Mouse (Mus musculus) kidney, postnatal 10 days (tissue): ENCODE results near the gene Sh3bp1.
A peak's percentile ranks its signal among the peaks of the same experiment; 100 is the strongest.

Experiments
- DNase-seq: peaks from one replicate; pipeline ENCODE4 v3.0.0; 2021; ENCODE audit warnings: mixed read lengths

Gene Sh3bp1

DNA sequence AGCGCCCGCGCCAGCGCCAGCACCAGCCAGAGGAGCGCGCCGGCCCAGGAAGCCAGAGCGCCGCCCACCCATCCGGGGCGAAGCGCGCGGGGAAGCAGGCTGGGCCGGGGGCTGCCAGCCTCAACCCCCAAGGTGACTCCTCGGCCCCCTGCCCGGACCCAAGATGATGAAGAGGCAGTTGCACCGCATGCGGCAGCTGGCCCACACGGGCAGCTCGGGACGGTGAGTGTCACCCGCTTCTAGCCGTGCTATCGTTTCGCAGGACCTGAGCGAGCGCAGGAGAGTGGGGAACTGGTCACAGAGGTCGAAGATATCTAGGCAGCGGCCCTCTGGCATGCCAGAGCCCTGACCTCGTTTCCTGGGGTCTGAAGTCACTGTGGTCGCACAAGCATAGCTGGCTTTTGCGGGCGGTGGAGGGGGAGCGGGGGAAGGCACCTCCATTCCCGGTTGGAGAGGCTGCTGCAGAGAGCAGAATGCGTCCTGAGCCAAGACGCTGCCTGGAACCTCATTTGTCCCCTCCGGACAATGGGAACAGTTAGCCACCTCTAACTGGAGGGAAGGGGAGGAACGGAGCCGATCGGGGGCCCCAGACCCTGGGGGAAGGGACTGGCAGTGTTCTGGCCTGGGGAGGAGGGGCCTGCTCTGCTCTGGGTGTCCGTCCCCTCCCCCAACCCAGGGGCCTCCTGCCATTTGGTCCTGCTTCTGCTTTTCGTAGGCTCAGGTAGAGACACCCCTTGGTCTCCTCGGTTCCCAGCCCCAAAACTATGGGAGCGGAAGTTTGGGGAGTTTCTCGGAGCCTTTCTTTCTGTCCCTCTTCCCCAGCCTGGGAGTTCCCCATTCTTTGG is at the start of gene Sh3bp1:
TSS of gene Sh3bp1 (plus strand) at position 29 of the 845 bp plus-strand sequence.
- peak; percentile 88 for DNase-seq

DNA sequence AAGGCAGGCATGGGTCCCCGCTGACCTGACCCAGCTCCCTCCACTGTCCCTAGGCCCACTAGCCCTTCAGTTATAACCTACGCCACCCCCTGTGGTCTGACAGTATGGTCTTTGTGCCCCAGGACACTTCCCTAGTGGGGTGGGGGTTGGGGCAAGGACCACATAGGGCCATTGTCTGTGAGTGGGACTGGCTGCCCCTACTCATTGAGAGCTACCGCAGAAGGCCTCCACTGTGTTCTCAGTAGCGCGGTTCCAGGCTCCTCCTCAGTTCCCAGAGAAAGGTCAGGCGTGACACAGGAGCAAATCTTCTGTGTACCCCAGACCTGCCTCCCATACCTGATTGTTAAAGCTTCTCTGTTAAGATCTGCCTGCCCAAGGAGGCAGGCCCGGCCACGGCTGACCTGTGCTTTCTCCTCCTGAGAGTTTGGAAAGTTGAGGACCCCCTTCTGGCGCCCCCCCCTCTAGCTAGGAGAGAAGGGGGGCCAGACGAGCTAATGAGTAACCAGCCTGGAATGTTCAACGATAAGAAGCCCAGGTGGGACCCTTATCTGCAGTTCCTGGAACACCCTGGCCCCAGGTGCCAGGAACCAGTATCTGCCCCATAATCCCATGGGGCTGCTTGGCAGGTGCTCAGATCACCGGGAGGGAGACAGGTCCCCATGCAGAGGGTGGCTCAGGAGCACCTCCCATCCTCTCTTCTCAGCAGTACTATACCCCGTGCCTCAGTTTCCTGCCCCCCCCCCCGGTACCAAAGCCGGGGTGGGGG is 49.3 kb upstream of the Sh3bp1 start:
- peak; percentile 37 for DNase-seq

DNA sequence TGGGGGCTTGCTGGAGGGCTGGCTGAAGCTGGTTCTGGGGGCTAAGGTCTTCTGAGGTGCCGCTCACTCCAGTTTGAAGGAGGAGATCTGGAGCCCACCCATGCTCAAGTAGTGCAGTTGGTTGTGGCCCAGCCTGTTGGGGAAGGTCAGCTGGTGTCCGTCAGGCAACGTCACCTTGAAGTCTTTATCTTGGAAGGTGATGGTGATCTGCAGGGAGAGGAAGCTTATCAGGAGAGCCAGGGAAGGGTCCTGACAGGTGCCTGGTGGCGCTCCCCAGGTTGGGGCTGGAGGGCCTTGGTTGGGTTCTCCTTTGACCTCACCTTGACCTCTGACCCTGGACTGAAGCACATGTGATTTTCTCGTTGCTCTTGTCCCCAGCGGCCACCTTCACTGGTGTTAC is 48.6 kb upstream of the Sh3bp1 start:
- DNase-seq: peak; percentile 44

DNA sequence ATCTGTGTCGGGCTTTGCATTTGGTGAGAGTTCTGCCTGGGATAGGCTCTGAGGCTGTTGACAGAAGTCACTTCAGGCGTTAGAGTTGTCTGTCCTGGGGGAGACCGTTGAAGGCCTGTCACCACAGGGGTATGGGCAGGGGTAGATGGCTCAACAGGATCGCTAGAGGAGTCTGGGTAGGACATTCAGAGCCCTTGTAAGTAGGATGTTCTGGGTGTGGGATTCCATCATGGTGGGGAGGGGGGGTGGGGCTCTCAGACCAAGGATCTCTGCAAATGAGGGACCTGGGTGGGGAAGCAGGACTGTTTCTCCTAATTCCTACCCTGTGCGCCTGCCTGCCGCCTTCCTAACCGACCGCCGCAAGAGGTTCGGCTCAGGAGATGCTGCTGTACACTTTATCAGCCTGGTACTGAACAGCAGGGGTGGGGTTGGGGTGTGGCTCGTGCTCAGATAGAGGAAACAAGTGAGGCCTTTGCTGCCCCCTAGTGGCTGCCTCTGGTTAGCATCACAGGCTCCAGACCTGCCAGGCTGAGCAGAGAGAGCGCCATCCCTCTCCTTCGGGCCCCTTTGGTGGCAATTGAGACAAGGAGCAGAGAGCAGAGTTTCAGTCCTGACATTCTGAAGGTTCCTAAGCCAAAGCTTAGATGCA is 47.9 kb upstream of the Sh3bp1 start:
- DNase-seq: peak; percentile 96

DNA sequence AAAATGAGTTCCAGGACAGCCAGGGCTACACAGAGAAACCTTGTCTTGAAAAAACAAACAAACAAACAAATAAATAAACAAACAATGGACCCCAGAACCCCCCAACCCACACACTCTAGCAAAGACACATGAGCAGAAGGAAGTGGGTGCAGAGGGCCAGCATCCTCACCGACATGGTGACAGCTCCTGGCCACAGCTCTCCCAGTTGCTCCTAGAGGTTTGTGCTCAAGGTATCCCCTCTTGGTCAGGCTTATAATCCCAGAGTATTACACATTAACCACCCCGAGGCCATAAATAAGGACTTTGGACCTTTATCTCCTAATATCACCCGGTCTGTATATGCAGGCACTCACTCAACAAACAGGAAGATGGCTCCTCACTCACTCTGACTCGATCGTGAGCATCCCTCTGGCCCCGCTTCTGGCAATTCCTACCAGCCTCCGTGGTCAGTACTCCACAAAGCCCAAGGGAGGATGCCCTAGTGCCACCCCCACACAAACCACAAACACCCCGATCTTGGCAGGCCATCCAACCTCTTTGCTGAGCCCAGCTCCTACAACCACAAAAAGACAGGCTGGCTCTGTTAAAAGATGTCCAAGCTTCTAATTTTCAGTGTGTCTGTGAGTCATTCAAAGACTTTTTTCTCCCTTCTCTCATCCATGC is 44.1 kb upstream of the Sh3bp1 start, which contains the start of gene Lgals2:
TSS of gene Lgals2 (minus strand) at position 227 of the 663 bp plus-strand sequence.
- DNase-seq: peak; percentile 15

DNA sequence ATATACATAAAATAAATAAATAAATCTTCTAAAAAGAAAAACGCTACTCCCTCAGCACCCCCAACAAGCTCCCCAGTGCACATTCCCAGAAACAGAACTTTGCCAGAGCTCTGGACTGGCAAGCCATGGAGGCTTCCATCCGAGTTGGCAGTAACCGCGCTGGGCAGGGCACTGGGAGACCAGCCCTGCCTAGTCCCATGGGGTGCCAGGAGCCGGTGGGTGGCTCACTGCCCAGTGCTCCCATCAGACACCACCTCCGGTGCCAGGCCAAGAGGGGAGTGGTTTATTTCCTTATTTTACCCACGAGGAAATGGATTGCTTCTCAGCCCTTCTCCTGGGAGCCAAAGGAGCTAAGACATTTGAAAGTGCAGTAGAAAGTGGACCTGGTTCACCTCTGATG is 42.6 kb upstream of the Sh3bp1 start:
- DNase-seq: peak; percentile 39

DNA sequence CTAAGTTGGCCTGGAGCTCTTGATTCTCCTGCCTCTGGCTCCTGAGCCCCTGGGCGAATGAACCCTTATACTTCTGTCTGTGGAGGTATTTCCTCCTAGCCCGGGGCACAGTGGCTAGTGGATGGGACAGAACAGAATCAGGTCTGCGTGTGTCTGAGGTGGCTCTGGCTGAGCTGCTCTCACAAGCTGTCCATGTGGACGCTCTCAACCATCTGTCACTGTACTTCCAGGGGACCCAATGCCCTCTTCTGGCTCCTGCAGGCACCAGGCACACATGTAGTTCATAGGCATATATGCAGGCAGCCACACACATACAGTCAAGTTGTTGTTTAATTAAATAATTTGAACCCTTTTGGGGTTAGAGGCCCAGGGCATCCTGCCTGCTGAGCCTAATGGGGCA is 40.3 kb upstream of the Sh3bp1 start:
- no peak for DNase-seq

DNA sequence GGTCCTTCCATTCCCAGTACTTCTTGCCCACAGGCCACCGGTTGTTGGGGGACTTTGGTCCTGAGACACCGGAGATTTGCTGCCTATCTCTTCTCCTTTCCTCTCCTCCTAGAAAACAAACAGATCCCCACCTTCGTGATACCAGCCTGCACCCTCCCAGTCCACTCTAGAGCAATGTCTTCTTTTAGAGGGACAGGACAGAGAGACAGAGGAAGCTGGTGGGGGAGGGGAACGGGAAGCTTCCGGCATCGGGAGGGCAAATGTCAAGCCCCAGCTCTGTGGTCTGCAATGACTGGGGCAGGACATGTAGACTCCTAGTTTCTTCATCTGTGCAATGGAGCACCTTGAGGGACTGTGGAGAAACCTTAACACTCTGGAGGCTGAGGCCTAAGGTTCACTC is 39.9 kb upstream of the Sh3bp1 start:
- DNase-seq: peak; percentile 59

DNA sequence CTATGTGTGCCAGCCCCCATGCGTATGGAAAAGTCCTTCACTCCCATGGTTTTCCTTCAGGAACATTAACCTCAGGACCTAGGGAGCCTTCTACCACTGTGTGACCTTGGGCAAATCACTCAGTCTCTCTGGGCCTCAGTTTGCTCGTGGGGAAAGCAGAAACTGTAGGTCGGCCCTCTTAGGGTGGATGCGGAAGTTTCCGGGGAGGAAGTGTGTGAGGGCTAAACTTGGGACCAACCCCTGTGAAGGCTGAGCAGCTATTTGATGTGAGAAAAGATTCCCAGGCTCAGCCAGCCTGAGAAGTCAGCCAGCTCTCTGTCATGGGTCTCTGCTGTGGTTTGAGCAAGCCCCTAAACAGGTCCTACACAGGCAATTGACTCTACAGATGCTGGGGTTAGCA is 37.3 kb upstream of the Sh3bp1 start:
- DNase-seq: no peak

DNA sequence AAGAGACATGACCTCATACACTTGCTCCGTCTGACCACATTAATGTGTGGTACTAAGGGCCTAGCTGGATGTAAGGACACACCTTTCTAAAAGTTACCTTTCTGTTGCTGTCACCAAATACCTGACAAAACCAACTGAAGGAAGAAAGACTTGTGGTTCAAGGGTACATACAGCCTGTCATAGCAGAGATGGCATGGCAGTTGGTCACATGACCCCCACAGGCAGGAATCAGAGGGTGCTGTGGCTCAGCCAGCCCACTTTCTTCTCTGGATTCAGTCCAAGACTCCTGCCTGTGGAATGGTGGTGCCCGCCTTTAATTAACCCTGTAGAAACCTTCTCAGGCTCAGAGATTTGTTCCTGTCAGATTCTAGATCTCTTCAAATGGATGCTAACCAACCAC is 36.4 kb upstream of the Sh3bp1 start:
- DNase-seq: no peak

DNA sequence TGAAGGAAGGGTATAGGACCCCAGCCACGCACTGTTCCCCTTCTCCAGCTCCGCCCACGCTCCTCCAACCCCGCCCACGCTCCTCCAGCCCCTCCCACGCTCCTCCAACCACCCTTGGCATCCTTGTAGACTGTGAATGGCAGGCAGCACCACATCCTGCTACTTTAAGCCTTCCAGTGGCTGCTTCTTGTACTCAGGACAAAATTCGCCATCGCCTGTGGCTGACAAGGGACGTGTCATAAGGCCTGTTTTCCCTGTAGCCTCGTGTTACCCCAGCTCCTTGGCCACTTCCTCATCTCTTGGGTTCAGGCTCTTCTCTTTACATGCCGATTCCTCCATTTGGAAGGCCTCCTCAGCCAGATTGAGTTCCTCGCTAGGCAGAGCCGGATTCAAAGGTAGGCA is 35.7 kb upstream of the Sh3bp1 start:
- peak; percentile 64 for DNase-seq

DNA sequence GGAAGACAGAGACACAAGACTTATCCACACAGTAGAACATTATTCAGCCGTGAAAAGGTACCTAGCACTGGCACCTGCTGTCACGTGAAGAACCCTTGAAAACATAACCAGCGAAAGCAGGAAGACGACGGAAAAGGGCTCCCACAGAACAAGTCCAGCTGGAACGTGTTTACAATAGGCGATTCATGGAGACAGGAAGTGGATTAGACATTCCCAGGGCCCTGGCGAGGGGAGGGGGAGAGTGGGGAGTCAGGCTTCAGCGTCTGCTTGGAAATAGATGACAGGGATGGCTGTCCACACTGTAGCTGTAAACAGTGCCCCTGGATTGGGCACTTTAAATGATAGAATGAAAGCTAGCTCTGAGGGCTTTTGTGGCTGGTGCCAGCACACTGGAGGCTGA is 31.2 kb upstream of the Sh3bp1 start:
- DNase-seq: peak; percentile 83

DNA sequence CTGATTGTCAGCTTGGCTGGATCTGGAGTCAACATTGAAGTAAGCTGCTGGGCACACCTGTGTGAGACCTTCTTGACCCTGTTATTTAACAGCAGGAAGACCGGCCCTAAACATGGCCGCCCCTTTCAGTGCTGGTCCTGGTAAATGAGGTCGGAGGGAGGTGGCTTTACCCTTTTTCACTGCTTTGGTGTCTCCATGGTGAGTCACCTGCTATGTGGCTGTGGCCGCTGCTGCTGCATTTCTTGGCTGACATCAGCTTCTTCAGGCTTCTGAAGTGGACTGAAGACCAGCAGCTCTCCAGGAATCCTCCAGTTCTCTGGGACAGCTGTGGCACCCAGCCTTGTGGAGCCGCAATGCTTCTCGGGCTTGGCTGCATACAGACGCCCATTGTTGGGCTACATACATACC is 30.7 kb upstream of the Sh3bp1 start:
- no peak for DNase-seq

DNA sequence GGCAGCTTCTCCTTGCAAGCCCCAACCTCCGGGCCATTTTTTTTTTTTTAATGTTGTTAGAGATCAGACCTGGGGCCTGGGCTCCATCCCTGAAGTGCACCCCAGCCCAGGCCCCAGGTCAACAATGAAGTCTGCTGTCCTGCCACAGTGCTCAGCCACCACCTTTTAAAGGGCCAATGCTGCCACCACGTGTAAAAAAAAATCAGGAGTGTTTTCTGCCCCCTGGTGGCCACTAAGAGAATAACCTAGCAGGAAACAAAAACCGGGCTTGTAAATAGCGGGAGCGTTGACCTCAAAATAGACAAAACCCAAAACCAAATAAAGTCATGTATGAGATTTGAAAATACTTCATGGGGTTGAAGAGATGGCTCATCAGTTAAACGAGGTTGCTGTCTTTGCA is 29.8 kb upstream of the Sh3bp1 start:
- DNase-seq: peak; percentile 72

DNA sequence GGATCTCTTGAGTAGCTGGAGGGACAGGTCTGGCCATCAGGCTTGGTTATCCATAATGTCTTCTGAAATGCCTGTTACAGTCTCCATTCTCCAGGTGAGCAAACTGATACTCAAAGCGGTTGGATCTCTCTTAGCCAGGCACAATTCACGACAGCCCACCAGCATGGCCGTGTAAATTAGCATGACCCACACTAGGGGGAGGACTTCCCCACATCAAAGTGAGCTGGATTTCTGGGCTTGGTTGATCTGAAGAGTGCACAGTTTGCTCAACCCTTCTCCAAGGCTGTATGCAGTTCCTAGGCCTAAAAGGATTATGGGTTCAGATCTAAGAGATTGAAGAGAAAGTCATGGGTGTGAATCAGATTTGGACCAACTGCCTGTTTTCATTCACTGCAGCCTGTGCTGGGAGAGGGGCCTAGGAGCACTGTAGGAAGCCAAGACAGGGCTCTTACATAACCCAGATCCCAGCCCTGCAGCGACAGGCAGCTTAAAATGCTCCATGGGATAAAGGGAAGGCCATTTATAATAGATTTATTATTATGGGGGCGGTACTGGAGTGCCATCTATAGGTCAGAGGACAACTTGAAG is 27.5 kb upstream of the Sh3bp1 start:
- DNase-seq: no peak

DNA sequence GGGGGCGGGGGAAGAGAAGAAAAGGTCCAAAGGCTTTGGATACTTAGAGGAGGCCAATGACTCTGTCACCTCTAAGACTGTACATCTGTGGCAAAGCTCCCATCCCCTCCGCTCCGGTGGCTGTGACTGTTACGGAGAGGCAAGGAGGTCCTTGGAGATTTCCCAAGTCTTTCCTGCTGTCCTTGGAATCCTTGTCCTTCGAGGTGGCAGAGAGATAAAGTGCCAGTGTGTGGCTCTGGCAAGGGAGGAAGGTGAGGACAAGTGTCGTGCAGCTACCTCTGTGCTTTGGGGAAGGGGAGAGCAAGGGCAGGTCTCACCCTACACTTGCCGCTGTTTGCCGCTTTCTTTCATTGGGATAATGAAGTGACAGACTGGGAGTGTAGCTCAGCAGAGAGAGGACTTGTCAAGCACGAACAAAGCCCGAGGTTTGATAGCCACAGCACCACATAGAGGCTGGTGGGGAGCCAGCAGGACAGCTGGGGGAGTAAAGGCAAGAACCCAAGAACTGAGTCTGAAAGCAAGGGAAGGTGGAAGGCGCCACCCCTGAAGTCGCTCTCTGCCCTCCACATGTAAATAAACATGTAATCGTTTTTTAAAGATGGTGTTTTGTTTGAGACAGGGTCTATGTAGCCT is 25.6 kb upstream of the Sh3bp1 start:
- no peak for DNase-seq

DNA sequence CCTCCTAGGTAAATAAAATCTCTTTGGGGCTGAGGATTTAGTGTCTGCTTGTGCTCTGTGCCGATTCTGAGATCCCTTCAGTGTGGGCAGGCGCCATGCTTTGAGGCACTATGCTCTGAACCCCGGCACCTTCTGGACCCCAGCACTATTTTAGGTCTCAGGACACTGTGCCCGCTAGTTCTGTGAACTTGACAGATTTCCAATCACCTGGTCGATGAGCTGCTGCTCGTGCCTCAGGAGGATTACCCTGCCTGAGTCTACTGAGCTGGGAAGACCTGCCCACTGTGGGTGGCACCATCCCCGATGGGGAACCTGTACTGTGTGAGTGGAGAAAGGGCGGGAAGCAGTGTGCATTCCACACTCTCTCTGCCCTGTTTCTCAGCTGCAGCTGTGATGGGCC is 24.6 kb upstream of the Sh3bp1 start:
- no peak for DNase-seq

DNA sequence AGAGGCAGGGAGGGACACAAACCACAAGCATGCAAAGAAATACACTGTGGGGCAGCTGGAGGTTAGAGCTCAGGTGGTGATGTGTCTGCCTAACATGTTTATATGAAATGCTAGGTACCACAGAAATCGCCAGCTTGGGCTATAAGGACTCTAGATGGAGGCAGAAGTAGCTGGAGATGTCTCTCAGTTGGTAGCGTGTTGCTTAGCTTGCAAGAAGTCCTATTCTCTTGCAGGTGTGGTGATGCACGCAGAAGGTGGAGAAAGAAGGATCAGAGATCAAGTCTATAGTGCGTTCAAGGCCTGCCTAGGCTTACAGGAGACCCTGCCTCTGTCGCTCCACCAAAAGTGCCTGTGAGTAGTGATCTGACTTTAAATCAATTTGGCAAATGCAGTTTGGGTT is 24.0 kb upstream of the Sh3bp1 start:
- DNase-seq: no peak

DNA sequence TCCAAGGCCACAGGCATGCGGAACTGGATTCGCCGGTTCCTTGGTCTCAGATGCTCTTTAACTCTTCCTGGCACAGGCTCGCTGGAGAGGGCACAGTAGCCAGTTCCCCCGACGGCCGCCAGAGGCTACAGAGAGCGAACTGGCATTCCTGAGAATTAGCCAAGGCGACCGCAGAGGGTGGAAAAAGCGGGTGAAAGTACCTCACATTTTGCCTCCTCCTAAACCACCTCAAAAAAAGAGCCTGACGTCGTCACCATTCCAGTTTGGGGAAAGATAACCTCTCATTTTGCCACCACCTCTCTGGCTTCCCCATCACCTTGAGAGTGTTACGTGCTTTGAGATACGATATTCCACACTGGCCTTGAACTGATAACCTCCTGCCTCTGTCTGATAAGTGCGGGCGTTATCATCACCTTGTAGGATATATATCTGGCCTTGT is 23.3 kb upstream of the Sh3bp1 start:
- DNase-seq: peak; percentile 93

DNA sequence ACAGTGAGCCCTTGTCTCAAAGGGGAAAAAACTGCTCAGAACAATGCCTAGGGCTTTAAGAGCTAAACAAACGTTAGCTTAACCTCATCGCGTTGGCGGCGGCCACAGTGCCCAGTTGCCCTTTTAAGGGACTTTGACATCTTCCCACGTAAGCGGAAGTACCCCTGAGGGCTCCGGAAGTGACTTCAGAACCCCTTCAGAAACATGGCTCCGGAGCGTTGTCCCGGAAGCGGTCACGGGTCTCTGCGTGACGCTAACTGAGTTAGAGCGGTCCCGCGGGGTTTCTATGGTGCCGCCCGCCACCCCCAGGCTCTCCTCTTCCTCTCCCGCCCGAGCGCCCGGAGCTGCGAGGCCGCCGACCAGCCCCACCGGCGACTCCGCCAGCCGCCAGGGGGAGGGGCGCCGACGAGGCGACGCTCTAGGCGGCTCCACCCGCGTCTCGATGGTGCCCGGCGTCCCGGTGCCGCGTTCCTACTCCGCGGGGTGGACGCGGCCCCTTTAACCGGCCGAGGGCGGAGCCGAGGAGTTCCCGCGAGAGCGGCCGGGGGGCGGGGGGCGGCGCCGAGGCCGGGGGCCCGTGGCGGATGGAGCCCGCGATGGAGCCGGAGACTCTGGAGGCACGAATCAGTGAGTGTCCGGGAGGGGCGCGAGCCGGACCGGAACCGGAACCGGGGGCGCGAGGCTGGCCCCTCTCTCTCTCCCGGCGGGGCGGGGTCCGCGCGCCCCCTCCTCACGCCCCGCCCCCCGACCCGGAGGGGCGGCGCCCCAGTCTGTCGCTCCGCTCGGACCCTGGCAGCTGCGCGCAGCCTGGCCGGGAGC is 22.4 kb upstream of the Sh3bp1 start, which contains the start of gene Gga1:
TSS of gene Gga1 (plus strand) at position 200 of the 819 bp plus-strand sequence.
- peak; percentile 97 for DNase-seq

DNA sequence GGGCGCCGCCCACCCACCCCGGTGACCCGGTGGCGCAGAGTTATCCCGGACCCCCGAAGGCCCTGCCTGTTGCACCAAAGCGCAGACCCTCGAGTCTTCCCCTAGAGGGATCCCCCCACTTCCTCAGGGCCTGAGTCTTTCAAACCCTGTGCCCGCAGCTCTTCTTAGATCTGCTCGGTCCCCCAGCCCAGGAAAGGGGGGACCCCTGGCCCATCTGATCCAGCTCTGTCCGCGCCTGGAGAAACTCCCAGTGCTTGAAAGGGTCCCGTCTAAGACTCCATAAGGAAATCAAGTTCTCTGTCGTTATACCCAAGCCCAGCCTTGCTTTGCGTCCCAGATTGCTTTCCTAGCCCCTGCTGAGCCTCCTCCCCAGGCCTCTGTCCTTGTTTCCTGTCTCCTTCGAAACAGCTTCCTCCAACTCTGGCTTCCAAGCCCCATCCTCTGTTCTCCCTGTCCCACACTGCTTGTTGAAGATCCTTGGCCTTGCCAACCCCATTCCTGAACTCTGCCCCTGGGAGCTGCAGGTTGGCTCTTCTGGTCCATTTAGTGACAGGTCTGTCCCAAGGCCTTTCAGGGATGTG is 21.7 kb upstream of the Sh3bp1 start:
- DNase-seq: no peak
